Mouse (Mus musculus) intestine, embryonic 15.5 days (tissue): ENCODE measurements around the gene Prkra. TPM values are rescaled to one million over a fixed set of nuclear protein-coding genes. Genes with fewer than 3 reads are reported as not detected.
"Not testable (repeated sequence)": the region's sequence is repeated elsewhere in the genome, so short reads cannot be mapped to it uniquely, and the experiment has no call there.

ENCODE experiments used
- ATAC-seq: fragments of 200-750 bp; cut with Nextera tagmentation; 2 replicates; pipeline ENCODE4 v1.8.0; 2017; ENCODE audit warnings: moderate TSS enrichment, moderate library complexity
- H3K27ac ChIP-seq: fragments of 300-500 bp; sonication (generic); 2 replicates; pipeline ENCODE4 v1.5.1; 2015; ENCODE audit warnings: mild to moderate bottlenecking, inconsistent platforms
- H3K27me3 ChIP-seq: fragments of 300-500 bp; sonication (generic); replicated peaks from 2 replicates; pipeline ENCODE4 v1.6.1; 2015; ENCODE audit warnings: inconsistent platforms
- H3K36me3 ChIP-seq: fragments of 300-500 bp; sonication (generic); 2 replicates; pipeline ENCODE4 v1.6.1; 2015; ENCODE audit warnings: inconsistent platforms
- H3K4me1 ChIP-seq: fragments of 300-500 bp; sonication (generic); replicated peaks from 2 replicates; pipeline ENCODE4 v1.6.1; 2015; ENCODE audit warnings: inconsistent platforms
- H3K4me2 ChIP-seq: fragments of 300-500 bp; sonication (generic); replicated peaks from 2 replicates; pipeline ENCODE4 v1.6.1; 2015; ENCODE audit warnings: mild to moderate bottlenecking, inconsistent platforms
- H3K4me3 ChIP-seq: fragments of 300-500 bp; sonication (generic); replicated peaks from 2 replicates; pipeline ENCODE4 v1.5.1; 2015; ENCODE audit warnings: inconsistent platforms
- H3K9ac ChIP-seq: fragments of 300-500 bp; sonication (generic); 2 replicates; pipeline ENCODE4 v1.6.1; 2015; ENCODE audit warnings: inconsistent platforms
- H3K9me3 ChIP-seq: fragments of 300-500 bp; sonication (generic); 2 replicates; pipeline ENCODE4 v1.6.1; 2016; ENCODE audit warnings: inconsistent platforms
- WGBS: fragments of 180-500 bp; shearing (Covaris S2); methylation state at CpG from one replicate; pipeline ENCODE4 v1.1.7; 2015; 5-methylcytosine and 5-hydroxymethylcytosine counted together
- polyA plus RNA-seq: library from polyadenylated mRNA; unstranded; fragments of >200 nt; fragmentation: Nextera tagmentation; extraction: Ambion mirVana; gene quantifications from 2 replicates; pipeline ENCODE4 v1.2.1, GENCODE M21; 2015

Prkra gene
- polyA plus RNA-seq, 1 experiment from 2014 or later: 45.6 TPM

DNA sequence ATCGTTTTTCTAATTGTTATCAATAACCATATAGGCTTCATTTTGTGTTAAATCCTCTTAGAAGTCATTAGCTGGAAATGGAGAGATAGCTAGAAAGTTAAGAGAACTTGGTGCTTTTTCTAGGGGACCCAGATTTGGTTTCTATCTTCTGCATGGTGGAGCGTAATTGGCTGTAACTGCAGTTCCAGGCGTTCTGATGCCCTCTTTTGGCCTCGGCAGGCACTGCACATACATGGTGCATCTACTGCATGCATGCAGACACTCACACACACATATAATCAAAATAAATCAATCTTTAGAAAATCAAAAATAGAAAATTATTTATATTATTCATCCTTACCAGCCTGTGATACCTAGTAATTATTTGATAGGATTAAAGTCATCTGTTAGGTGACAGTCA lies 5.3 kb upstream of the Prkra start:
- no peak overlapping the region for H3K9ac ChIP-seq
- H3K9me3 ChIP-seq: no peaks in the 10 kb centered on the region
- no peak for ATAC-seq
- H3K4me2 ChIP-seq: no peak overlapping the region
- no peak overlapping the region for H3K4me3 ChIP-seq
- H3K27ac ChIP-seq: no peak overlapping the region
- H3K36me3 ChIP-seq: no peaks in the 10 kb centered on the region
- 0 out of 2 replicates have a peak, but pooled peaks cover 4% of the 10 kb centered on the region for H3K4me1 ChIP-seq
- H3K27me3 ChIP-seq: no peaks in the 10 kb centered on the region
- 94% methylated on average over 4 of the region's 4 CpGs for WGBS

DNA sequence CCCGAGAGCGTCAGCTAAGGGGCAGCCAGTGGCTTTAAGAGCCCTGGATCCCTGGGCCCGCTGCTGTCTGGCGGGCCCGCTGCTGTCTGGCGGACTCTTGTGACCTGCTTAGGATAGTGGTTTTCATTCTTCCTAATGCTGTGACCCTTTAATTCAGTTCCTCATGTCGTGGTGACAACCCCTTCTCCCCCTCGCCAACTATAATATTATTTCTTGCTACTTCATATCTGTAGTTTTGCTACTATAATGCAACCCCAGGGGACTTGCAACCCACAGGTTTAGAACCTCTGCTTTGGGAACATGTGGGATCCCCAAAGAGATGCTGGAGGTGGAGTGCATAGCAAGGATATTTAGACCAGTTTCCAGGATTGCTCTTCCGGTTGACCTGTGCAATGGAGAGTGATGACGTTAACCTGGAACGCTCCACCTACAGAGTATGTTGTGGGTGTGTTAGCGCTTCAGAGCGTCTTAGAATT lies 889 bp upstream of the Prkra start:
- H3K27ac ChIP-seq: peak overlapping the region; percentile 87
- H3K4me3 ChIP-seq: peak overlapping the region; percentile 65
- H3K27me3 ChIP-seq: no peaks in the 10 kb centered on the region
- no peaks in the 10 kb centered on the region for H3K36me3 ChIP-seq
- 25% methylated on average over 13 of the region's 13 CpGs for WGBS
- peak; percentile 57 for ATAC-seq
- H3K9me3 ChIP-seq: no peaks in the 10 kb centered on the region
- H3K4me1 ChIP-seq: 0 out of 2 replicates have a peak, but pooled peaks cover 11% of the 10 kb centered on the region
- peak overlapping the region; percentile 44 for H3K9ac ChIP-seq
- H3K4me2 ChIP-seq: peak overlapping the region; percentile 87

DNA sequence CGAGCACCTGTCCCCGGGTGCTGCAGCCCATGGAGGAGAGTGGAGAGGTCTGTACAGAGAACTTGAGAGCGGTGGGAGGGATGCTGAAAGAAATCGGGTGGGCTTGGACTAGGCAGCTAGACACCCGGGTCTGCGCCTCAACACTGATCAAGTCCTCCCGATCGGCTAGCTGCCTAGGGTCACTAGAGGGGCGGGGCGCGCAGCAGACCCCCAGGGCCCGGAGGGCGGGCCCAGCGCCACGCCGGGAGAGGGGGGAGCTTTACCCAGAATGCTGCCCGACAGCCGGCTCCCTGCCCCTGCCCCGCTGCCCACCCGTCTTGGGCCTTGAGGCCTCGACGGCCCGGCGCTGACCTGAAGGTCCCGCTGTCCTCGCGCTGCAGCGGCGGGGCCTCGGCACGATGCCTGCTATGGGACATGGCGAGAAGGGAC lies 360 bp downstream of the Prkra start:
- ATAC-seq: peak; percentile 67
- 0 out of 2 replicates have a peak, but pooled peaks cover 11% of the 10 kb centered on the region for H3K4me1 ChIP-seq
- peak overlapping the region; percentile 65 for H3K4me3 ChIP-seq
- peak overlapping the region; percentile 87 for H3K4me2 ChIP-seq
- no peaks in the 10 kb centered on the region for H3K27me3 ChIP-seq
- no peaks in the 10 kb centered on the region for H3K36me3 ChIP-seq
- H3K9me3 ChIP-seq: no peaks in the 10 kb centered on the region
- peak overlapping the region; percentile 83 for H3K9ac ChIP-seq
- H3K27ac ChIP-seq: peak overlapping the region; percentile 87
- WGBS: under 1% methylated on average over 31 of the region's 32 CpGs

DNA sequence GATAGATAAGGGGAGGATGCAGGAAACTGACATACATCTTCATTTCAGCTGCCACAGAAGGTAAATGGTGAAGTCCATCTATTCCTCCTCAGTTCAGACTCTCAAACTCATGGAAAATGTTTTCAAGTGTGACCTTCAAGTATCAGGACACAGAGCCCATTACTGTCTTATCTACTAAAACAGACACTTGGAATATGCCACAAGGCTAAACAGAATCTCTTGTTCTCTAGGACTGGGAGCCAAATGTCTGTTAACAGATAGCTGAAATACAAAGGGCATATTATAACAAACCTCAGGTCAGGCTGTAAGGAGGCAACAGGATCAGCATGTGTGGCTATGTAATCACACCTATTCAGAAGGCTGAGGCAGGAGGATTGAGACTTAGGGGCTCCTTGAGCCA lies 4.0 kb downstream of the Prkra start:
- Histone ChIP-seq H3K4me2 (no peak overlapping the region), H3K9ac (no peak overlapping the region), H3K9me3 (no peaks in the 10 kb centered on the region), H3K4me1 (0 out of 2 replicates have a peak, but pooled peaks cover 11% of the 10 kb centered on the region), H3K4me3 (no peak overlapping the region), H3K27me3 (no peaks in the 10 kb centered on the region), H3K27ac (no peak overlapping the region), H3K36me3 (0 out of 2 replicates have a peak, but pooled peaks cover 4% of the 10 kb centered on the region)
- no peak for ATAC-seq

DNA sequence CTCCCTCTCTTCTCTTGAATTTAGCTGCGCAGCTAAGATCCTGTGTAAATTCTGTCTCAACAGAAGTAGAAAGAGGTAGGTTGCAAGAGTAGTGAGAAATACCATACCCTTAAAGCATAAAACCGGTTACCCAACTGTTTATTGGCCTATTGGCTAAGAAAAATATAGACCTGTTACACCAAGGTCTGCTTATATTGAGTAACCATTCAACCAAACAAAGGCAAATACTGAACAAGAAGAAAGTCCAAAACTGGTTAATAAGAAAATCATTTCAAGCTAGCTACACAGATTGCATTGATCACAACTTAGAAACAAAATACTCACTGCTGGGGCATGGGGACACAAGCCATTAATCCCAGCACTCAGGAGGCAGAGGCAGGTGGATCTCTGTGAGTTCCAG lies 8.2 kb downstream of the Prkra start:
- Histone ChIP-seq H3K4me2 (no peak overlapping the region), H3K4me1 (no peaks in the 10 kb centered on the region), H3K9ac (no peak overlapping the region), H3K36me3 (peaks cover 16% of the 10 kb centered on the region), H3K4me3 (no peak overlapping the region), H3K27me3 (no peaks in the 10 kb centered on the region), H3K9me3 (no peaks in the 10 kb centered on the region), H3K27ac (no peak overlapping the region)
- ATAC-seq: no peak
- 95% methylated on average over 2 of the region's 2 CpGs for WGBS

DNA sequence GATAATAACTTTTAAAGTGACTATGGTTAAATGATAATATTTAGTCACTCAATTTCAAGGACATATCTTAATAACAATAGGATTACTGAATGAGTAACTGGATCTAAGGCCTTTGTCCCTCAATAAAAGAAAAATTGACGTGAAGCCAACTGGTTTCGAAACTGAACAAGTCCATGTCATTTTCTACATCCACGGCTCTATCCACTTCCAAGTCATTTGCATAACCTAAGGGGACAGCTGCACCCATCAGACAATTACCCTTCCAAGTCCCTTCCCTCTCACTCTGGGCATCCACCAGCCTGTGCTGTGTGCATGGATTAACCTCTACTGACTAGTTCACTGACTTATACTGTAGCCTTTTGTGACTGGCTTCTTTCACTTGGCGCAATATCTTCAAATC lies 16.2 kb downstream of the Prkra start:
- Histone ChIP-seq H3K9ac (no peak overlapping the region), H3K4me3 (no peak overlapping the region), H3K27ac (no peak overlapping the region), H3K27me3 (no peaks in the 10 kb centered on the region), H3K36me3 (peaks cover 29% of the 10 kb centered on the region), H3K9me3 (0 out of 2 replicates have a peak, but pooled peaks cover under 1% of the 10 kb centered on the region), H3K4me1 (no peaks in the 10 kb centered on the region), H3K4me2 (no peak overlapping the region)
- WGBS: 91% methylated on average over 4 of the region's 4 CpGs
- ATAC-seq: no peak

DNA sequence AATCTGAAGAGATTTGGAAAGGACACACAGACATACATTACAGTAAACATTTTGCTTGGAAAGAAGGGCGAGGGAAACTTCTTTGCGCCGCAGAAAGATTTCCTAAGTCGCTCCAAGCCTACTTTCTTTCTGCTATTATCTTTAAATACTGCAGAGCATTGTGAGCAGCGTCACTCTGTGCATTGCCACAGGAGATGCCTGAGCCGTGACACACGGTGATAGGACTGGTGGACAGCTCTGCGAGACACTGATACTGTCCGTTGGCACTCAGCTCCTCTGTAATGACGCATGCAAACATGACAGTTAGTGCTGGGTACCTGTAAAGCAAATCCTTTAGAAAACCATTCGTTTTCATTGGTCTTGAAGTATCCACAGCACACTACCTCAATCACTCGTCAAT lies 17.5 kb downstream of the Prkra start:
- Histone ChIP-seq H3K36me3 (peaks cover 28% of the 10 kb centered on the region), H3K9me3 (0 out of 2 replicates have a peak, but pooled peaks cover 3% of the 10 kb centered on the region), H3K4me3 (no peak overlapping the region), H3K4me2 (no peak overlapping the region), H3K4me1 (no peaks in the 10 kb centered on the region), H3K9ac (no peak overlapping the region), H3K27ac (no peak overlapping the region), H3K27me3 (no peaks in the 10 kb centered on the region)
- no peak for ATAC-seq
- 93% methylated on average over 12 of the region's 12 CpGs for WGBS

DNA sequence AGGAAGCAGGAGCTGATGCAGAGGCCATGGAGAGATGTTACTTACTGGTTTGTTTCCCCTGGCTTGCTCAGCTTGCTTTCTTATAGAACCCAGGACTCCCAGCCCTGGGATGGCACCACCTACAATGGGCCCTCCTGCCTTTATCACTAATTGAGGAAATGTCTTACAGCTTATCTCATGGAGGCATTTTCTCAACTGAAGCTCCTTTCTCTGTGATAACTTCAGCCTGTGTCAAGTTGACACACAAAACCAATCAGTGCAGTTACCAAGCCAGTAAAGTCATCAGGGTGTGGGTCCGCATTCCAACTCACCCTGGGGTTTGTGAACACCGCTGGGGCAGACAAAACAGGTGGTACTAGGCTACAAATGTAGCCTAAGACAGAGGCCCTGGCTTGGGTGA lies 25.5 kb downstream of the Prkra start:
- H3K27ac ChIP-seq, H3K27me3 ChIP-seq, H3K9me3 ChIP-seq, H3K4me1 ChIP-seq, H3K4me2 ChIP-seq, H3K4me3 ChIP-seq, H3K9ac ChIP-seq, ATAC-seq: not testable (repeated sequence)
- H3K36me3 ChIP-seq: peaks cover 10% of the 10 kb centered on the region
- 92% methylated on average over 2 of the region's 2 CpGs for whole genome bisulfite sequencing

DNA sequence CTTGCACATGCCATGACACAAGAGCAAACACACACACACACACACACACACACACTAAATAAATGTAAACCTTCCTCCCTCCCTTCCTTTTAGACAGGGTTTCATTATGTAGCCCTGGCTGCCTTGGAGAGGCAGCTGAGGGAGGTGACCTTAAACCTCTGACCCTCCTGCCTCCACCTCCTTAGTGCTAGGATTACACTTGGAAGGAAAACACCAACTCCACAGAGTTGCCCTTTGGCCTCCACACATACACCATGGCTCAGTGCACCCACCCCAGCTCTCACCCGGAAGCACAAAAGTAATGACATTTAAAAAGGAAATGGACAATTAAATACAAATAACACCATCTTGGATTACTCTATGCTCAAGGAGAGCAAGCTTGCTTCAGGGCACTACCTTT lies 26.1 kb downstream of the Prkra start:
- H3K9ac ChIP-seq: no peak overlapping the region
- H3K4me3 ChIP-seq: no peak overlapping the region
- H3K27me3 ChIP-seq: no peaks in the 10 kb centered on the region
- H3K4me1 ChIP-seq: no peaks in the 10 kb centered on the region
- peaks cover 10% of the 10 kb centered on the region for H3K36me3 ChIP-seq
- ATAC-seq: no peak
- no peak overlapping the region for H3K4me2 ChIP-seq
- WGBS: 59% methylated on average over 1 of the region's 1 CpGs
- 0 out of 2 replicates have a peak, but pooled peaks cover 3% of the 10 kb centered on the region for H3K9me3 ChIP-seq
- no peak overlapping the region for H3K27ac ChIP-seq

DNA sequence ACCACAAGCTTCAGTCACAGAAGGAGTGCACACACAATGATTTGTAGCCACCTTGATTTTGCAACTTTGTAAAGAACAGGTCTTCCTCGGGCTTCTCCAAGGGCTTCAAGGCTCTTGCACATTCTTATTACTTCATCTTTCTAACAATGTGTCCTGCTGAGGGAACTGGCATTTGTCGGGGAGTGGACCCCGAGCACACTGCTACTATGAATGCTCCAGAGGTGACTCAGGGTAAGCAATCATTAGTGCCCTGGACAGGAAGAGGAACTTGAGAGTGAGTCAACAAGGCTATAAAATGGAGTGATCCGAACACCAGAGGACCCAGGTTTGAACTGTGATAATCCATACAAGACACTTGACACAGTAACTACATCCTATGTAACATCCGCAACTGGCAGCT lies 27.6 kb downstream of the Prkra start:
- WGBS: 73% methylated on average over 5 of the region's 5 CpGs
- 0 out of 2 replicates have a peak, but pooled peaks cover 4% of the 10 kb centered on the region for H3K36me3 ChIP-seq
- no peaks in the 10 kb centered on the region for H3K27me3 ChIP-seq
- H3K4me3 ChIP-seq: no peak overlapping the region
- no peaks in the 10 kb centered on the region for H3K9me3 ChIP-seq
- no peaks in the 10 kb centered on the region for H3K4me1 ChIP-seq
- ATAC-seq: no peak
- no peak overlapping the region for H3K27ac ChIP-seq
- H3K4me2 ChIP-seq: no peak overlapping the region
- H3K9ac ChIP-seq: no peak overlapping the region

DNA sequence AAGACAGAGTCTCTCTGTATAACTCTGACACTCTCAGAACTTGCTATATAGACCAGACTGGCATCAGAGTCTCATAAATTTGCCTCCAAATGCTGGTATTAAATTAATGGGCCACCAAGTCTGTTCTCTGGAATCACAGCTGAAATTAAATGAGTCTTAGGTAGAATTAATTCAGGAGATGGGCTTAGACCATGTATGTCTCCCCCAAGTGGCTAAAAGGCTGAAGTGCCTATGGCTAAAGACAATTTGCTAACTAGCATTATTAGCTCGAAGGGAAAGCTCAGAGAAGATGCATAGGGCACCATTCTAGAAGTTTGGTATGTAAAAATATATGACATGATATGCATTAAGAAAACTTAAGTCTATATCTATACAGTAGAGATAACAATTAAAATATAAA lies 29.7 kb downstream of the Prkra start:
- no peaks in the 10 kb centered on the region for H3K9me3 ChIP-seq
- H3K4me3 ChIP-seq: no peak overlapping the region
- ATAC-seq: no peak
- no peaks in the 10 kb centered on the region for H3K36me3 ChIP-seq
- 31% methylated on average over 1 of the region's 1 CpGs for WGBS
- no peaks in the 10 kb centered on the region for H3K27me3 ChIP-seq
- no peak overlapping the region for H3K9ac ChIP-seq
- H3K27ac ChIP-seq: no peak overlapping the region
- H3K4me1 ChIP-seq: no peaks in the 10 kb centered on the region
- no peak overlapping the region for H3K4me2 ChIP-seq

DNA sequence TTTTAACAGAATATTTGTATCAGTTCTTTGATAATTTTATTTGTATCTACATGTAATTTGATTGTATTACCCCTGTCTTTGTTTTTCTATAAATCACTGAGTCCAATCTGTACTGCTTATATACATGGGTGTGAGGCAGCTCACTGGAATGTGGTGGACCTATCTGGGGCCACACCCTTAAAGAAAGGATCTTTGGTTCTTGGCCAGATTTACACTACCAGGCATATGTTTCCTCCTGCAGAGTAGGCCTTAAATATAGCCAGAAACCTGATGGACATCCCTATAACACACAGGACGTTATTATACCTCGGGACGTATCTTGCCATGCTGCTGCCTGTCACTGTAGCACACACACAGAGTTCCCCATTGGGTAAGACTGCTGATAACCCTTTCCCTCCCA lies 35.8 kb downstream of the Prkra start:
- Histone ChIP-seq H3K36me3 (no peaks in the 10 kb centered on the region), H3K27me3 (no peaks in the 10 kb centered on the region), H3K4me1 (no peaks in the 10 kb centered on the region), H3K4me3 (no peak overlapping the region), H3K9me3 (no peaks in the 10 kb centered on the region), H3K9ac (no peak overlapping the region), H3K27ac (no peak overlapping the region), H3K4me2 (no peak overlapping the region)
- ATAC-seq: no peak
- WGBS: 77% methylated on average over 3 of the region's 3 CpGs

DNA sequence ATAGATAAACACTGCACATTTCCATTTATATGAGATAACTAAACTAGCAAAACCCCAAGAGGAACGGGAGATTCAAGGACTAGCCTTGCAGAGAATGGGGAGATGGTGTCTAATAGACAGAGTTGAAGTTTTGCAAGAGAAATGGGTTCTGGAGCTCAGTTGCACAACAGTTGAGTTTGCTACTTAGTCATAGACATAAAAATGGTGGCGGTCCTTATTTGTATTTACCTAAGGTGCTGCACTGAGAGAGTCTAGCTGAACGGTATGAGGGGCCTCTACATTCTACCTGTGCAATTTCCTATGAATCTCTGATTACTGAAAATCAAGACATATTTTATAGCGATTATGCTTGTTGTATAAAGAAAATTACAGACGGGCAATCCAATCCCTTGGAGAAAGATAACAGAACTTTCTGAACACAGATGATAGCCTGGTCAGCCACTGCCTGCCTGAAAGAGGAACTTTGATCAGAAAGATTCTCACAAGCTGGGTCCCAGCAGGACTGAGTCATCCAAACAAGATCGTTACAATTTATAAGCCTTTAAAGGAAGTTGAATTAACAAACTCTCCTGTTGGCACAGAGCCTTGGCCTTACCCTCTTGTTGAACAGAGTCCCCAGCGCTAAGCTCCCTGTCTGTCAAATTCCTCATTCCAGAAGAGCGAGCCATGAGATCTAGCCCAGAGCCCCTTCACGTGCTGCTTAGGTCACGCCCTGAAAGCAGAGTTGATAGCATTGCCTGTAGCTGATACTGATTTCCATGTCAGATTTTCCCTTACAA lies 37.3 kb downstream of the Prkra start:
- H3K9ac ChIP-seq: no peak overlapping the region
- H3K4me3 ChIP-seq: no peak overlapping the region
- H3K9me3 ChIP-seq: no peaks in the 10 kb centered on the region
- no peaks in the 10 kb centered on the region for H3K4me1 ChIP-seq
- ATAC-seq: peak; percentile 89
- H3K27ac ChIP-seq: peak overlapping the region; percentile 46; the same call in 1 of the 2 replicates
- no peak overlapping the region for H3K4me2 ChIP-seq
- no peaks in the 10 kb centered on the region for H3K27me3 ChIP-seq
- WGBS: 51% methylated on average over 10 of the region's 10 CpGs
- no peaks in the 10 kb centered on the region for H3K36me3 ChIP-seq
